Mouse (Mus musculus) splenic B cell, adult 2 months (primary cell): Measurements from ENCODE around the gene B4galnt1.

Experiments used
- DNase-seq: peaks from one replicate; pipeline ENCODE4 v3.0.0-alpha.2; 2011; ENCODE audit warnings: low read depth, low spot score
- H3K27me3 ChIP-seq: 2 replicates; pipeline ENCODE4 v1.6.1; 2012; ENCODE audit warnings: mild to moderate bottlenecking, low read length, moderate library complexity, mixed read lengths; ENCODE audit not compliant: control insufficient read depth, poor library complexity, insufficient read depth, severe bottlenecking
- H3K36me3 ChIP-seq: 2 replicates; pipeline ENCODE4 v1.6.1; 2012; ENCODE audit warnings: mild to moderate bottlenecking, low read length, moderate library complexity, mixed read lengths; ENCODE audit not compliant: control insufficient read depth, poor library complexity, insufficient read depth, severe bottlenecking

The B4galnt1 gene

GRCm38 (mm10) chr10:127195328-127196129 is 30.5 kb downstream of the B4galnt1 start, which contains the start of gene Dtx3:
Dtx3 (minus strand) TSS chr10:127195728.
- DNase-seq: peak; percentile 50
- H3K27me3 ChIP-seq: peaks cover 1% of the 10 kb centered on the region; the same call in 1 of the 2 replicates
- peaks cover 4% of the 10 kb centered on the region for H3K36me3 ChIP-seq

GRCm38 (mm10) chr10:127196392-127196791 is 31.4 kb downstream of the B4galnt1 start:
- peaks cover 6% of the 10 kb centered on the region for H3K36me3 ChIP-seq
- peaks cover 1% of the 10 kb centered on the region; the same call in 1 of the 2 replicates for H3K27me3 ChIP-seq
- no peak for DNase-seq

GRCm38 (mm10) chr10:127197104-127197503 is 32.1 kb downstream of the B4galnt1 start:
- H3K36me3 ChIP-seq: peaks cover 6% of the 10 kb centered on the region
- DNase-seq: no peak
- H3K27me3 ChIP-seq: peaks cover 1% of the 10 kb centered on the region; the same call in 1 of the 2 replicates

GRCm38 (mm10) chr10:127197505-127198110 is 32.6 kb downstream of the B4galnt1 start:
- no peak for DNase-seq
- Histone ChIP-seq H3K36me3 (peaks cover 6% of the 10 kb centered on the region), H3K27me3 (peaks cover 1% of the 10 kb centered on the region; the same call in 1 of the 2 replicates)

GRCm38 (mm10) chr10:127198492-127198891 is 33.5 kb downstream of the B4galnt1 start:
- Histone ChIP-seq H3K27me3 (peaks cover 1% of the 10 kb centered on the region; the same call in 1 of the 2 replicates), H3K36me3 (peaks cover 6% of the 10 kb centered on the region)
- DNase-seq: no peak

GRCm38 (mm10) chr10:127199068-127199467 is 34.0 kb downstream of the B4galnt1 start:
- no peak for DNase-seq
- H3K36me3 ChIP-seq: peaks cover 6% of the 10 kb centered on the region

GRCm38 (mm10) chr10:127199474-127199873 is 34.4 kb downstream of the B4galnt1 start:
- Histone ChIP-seq H3K27me3 (peaks cover 1% of the 10 kb centered on the region; the same call in 1 of the 2 replicates), H3K36me3 (peaks cover 7% of the 10 kb centered on the region)
- no peak for DNase-seq

More at GRCm38 (mm10) chr10:127199068-127199467, 34.0 kb downstream of the B4galnt1 start:
- peaks cover 1% of the 10 kb centered on the region; the same call in 1 of the 2 replicates for H3K27me3 ChIP-seq

GRCm38 (mm10) chr10:127200279-127200678 is 35.3 kb downstream of the B4galnt1 start:
- no peak for DNase-seq
- Histone ChIP-seq H3K36me3 (peaks cover 10% of the 10 kb centered on the region), H3K27me3 (peaks cover under 1% of the 10 kb centered on the region; the same call in 1 of the 2 replicates)

- H3K27me3 ChIP-seq: no peaks in the 10 kb centered on the region
- H3K36me3 ChIP-seq: peaks cover 11% of the 10 kb centered on the region
- no peak for DNase-seq
Measured at GRCm38 (mm10) chr10:127203106-127203505, 38.1 kb downstream of the B4galnt1 start.

GRCm38 (mm10) chr10:127204589-127204988 is 39.6 kb downstream of the B4galnt1 start:
- no peak for DNase-seq
- H3K36me3 ChIP-seq: peaks cover 11% of the 10 kb centered on the region

GRCm38 (mm10) chr10:127205373-127205772 is 40.3 kb downstream of the B4galnt1 start:
- H3K36me3 ChIP-seq: peaks cover 9% of the 10 kb centered on the region
- DNase-seq: no peak
- H3K27me3 ChIP-seq: no peaks in the 10 kb centered on the region

More at GRCm38 (mm10) chr10:127204589-127204988, 39.6 kb downstream of the B4galnt1 start:
- H3K27me3 ChIP-seq: no peaks in the 10 kb centered on the region

- no peaks in the 10 kb centered on the region for H3K27me3 ChIP-seq
- DNase-seq: no peak
- H3K36me3 ChIP-seq: peaks cover 5% of the 10 kb centered on the region
Measured at GRCm38 (mm10) chr10:127208921-127209320, 43.9 kb downstream of the B4galnt1 start.

- Histone ChIP-seq H3K27me3 (no peaks in the 10 kb centered on the region), H3K36me3 (peaks cover 3% of the 10 kb centered on the region)
- no peak for DNase-seq
Measured at GRCm38 (mm10) chr10:127209928-127210570, 45.0 kb downstream of the B4galnt1 start.

GRCm38 (mm10) chr10:127210961-127211405 is 46.0 kb downstream of the B4galnt1 start:
- no peaks in the 10 kb centered on the region for H3K27me3 ChIP-seq
- DNase-seq: peak; percentile 52

More at GRCm38 (mm10) chr10:127210961-127211405, 46.0 kb downstream of the B4galnt1 start:
- H3K36me3 ChIP-seq: no peaks in the 10 kb centered on the region; the same call in 1 of the 2 replicates
